Mouse (Mus musculus): ENCODE measurements around the gene Tdgf1. TPM values are rescaled to one million over a fixed set of nuclear protein-coding genes. Genes with fewer than 3 reads are reported as not detected.

Gene Tdgf1
- total RNA-seq, 2 experiments from 2014 or later: not detected

GRCm38 (mm10) chr9:110951866-110952265 is 5.9 kb upstream of the Tdgf1 start:
- Histone ChIP-seq H3K4me3 (no peak overlapping the region), H3K27ac (peak overlapping the region; percentile 95; the same call in 1 of the 2 replicates)
- intact Hi-C loops (cut with DNase I): loop anchor here (5.0 kb wide), 1 partner anchor 70 kb away; the partner anchor contains the start of gene Tmie
- no peak for DNase-seq
- no peak for TF ChIP-seq CTCF (IDR thresholded peaks at IDR 0.05)

- no peak for DNase-seq
- no peak for TF ChIP-seq CTCF (IDR thresholded peaks at IDR 0.05)
- no peak within 1 kb of the TSS for H3K4me3 ChIP-seq
- intact Hi-C loops (cut with DNase I): loop anchor here (5.0 kb wide), 1 partner anchor 69 kb away; the partner anchor contains the start of gene Tmie
- peak within 1 kb of the TSS; percentile 95; the same call in 1 of the 2 replicates for H3K27ac ChIP-seq
These were observed 5.4 kb upstream of the Tdgf1 start, which contains the start of gene Lrrc2 for GRCm38 (mm10) chr9:110951397-110951796. Gene Lrrc2 (plus strand): TSS chr9:110951545.

- no peak for DNase-seq
- TF ChIP-seq CTCF (IDR thresholded peaks at IDR 0.05): no peak
- Histone ChIP-seq H3K4me3 (no peak overlapping the region), H3K27ac (no peak overlapping the region)
- intact Hi-C loops (cut with DNase I): loop anchor here (5.0 kb wide), 1 partner anchor 68 kb away; the partner anchor contains the start of gene Tmie
These were observed 4.2 kb upstream of the Tdgf1 start for GRCm38 (mm10) chr9:110950109-110950508.

- intact Hi-C loops (cut with DNase I): no loop called here
- DNase-seq: no peak
- H3K27ac ChIP-seq: no peak overlapping the region
- no peak overlapping the region for H3K4me3 ChIP-seq
- TF ChIP-seq CTCF (IDR thresholded peaks at IDR 0.05): no peak
These were observed 2.9 kb upstream of the Tdgf1 start for GRCm38 (mm10) chr9:110948813-110949310.

GRCm38 (mm10) chr9:110947900-110948299 is 1.9 kb upstream of the Tdgf1 start:
- intact Hi-C loops (cut with DNase I): no loop called here
- no peak overlapping the region for H3K4me3 ChIP-seq
- H3K27ac ChIP-seq: no peak overlapping the region
- no peak for DNase-seq
- no peak for TF ChIP-seq CTCF (IDR thresholded peaks at IDR 0.05)

GRCm38 (mm10) chr9:110947261-110947661 is 1.3 kb upstream of the Tdgf1 start:
- no peak for DNase-seq
- intact Hi-C loops (cut with DNase I): no loop called here
- no peak overlapping the region for H3K27ac ChIP-seq
- H3K4me3 ChIP-seq: no peak overlapping the region
- TF ChIP-seq CTCF (IDR thresholded peaks at IDR 0.05): no peak

GRCm38 (mm10) chr9:110946548-110947044 is 638 bp upstream of the Tdgf1 start:
- intact Hi-C loops (cut with DNase I): no loop called here
- Histone ChIP-seq H3K4me3 (no peak overlapping the region), H3K27ac (no peak overlapping the region)
- TF ChIP-seq CTCF (IDR thresholded peaks at IDR 0.05): no peak
- DNase-seq: no peak

GRCm38 (mm10) chr9:110945343-110945742 is 615 bp downstream of the Tdgf1 start:
- no peak for DNase-seq
- intact Hi-C loops (cut with DNase I): no loop called here
- H3K4me3 ChIP-seq: no peak overlapping the region
- TF ChIP-seq CTCF (IDR thresholded peaks at IDR 0.05): no peak
- H3K27ac ChIP-seq: no peak overlapping the region

GRCm38 (mm10) chr9:110944265-110944664 is 1.7 kb downstream of the Tdgf1 start:
- DNase-seq: no peak
- H3K4me3 ChIP-seq: no peak overlapping the region
- H3K27ac ChIP-seq: no peak overlapping the region; the same call in 1 of the 2 replicates
- TF ChIP-seq CTCF (IDR thresholded peaks at IDR 0.05): peak; percentile 74
- intact Hi-C loops (cut with DNase I): no loop called here

GRCm38 (mm10) chr9:110937506-110938490 is 8.2 kb downstream of the Tdgf1 start:
- intact Hi-C loops (cut with DNase I): no loop called here
- H3K4me3 ChIP-seq: no peak overlapping the region
- TF ChIP-seq CTCF (IDR thresholded peaks at IDR 0.05): peak; percentile 25; the same call in 1 of the 2 replicates
- DNase-seq: no peak
- H3K27ac ChIP-seq: peak overlapping the region; percentile 35

- DNase-seq: no peak
- no peak for TF ChIP-seq CTCF (IDR thresholded peaks at IDR 0.05)
- H3K27ac ChIP-seq: peak overlapping the region; percentile 69
These were observed 10.0 kb downstream of the Tdgf1 start for GRCm38 (mm10) chr9:110935941-110936340.

GRCm38 (mm10) chr9:110933850-110934437 is 12.0 kb downstream of the Tdgf1 start:
- intact Hi-C loops (cut with DNase I): no loop called here
- TF ChIP-seq CTCF (IDR thresholded peaks at IDR 0.05): no peak
- DNase-seq: no peak
- peak overlapping the region; percentile 69 for H3K27ac ChIP-seq
- no peak overlapping the region for H3K4me3 ChIP-seq

More at GRCm38 (mm10) chr9:110935941-110936340, 10.0 kb downstream of the Tdgf1 start:
- intact Hi-C loops (cut with DNase I): no loop called here
- H3K4me3 ChIP-seq: no peak overlapping the region

All from gastrocnemius, adult 2 months (tissue).